15 mouse cellular contexts compared by ENCODE assay signal in the genomic region with DNA sequence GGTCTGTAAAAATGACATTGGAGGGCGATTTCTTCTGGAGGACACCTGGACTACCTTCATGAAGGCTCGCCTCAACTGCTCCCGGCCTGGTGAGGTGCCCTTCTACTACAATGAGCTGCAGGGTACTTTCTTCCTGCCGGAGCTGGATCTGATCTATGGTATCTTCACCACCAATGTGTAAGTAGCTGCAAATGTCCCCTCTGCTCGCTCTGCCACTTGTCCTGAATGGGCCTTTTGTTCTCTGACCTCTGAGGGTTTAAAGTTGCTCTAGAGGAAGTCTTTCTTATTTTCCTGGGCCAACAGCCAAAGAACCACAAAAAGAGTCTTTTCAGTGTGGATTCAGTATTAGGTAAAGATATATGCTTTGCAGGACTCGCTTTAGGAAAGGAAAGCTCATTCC.
DNase-seq lines count a peak whose midpoint lies in the region; ATAC-seq lines count a peak whose summit lies in the region.
"Had no signal": no experiment of that assay in that cellular context is flagged by ENCODE, and none has a peak within 500 bp of the region (broad histone marks: within the 10 kb centered on the region; RNA-seq: fewer than 3 reads in every experiment).

No protein-coding gene starts in this region.

- WGBS in heart, embryonic 12.5 days = 49% methylated on average over 6 of the region's 6 CpGs
- 58% methylated on average over 6 of the region's 6 CpGs for WGBS in kidney, embryonic 14.5 days
- 38% methylated on average over 6 of the region's 6 CpGs for WGBS in large intestine, adult 2 months

- peak overlapping the region; percentile 62; the same call in 1 of the 2 replicates for H3K27ac ChIP-seq in heart, embryonic 12.5 days (ENCODE audit: poor library complexity, severe bottlenecking)
- H3K27ac ChIP-seq in kidney, embryonic 14.5 days (ENCODE audit: low read depth, low read length) = no peak overlapping the region
- H3K27ac ChIP-seq: liver, embryonic 13.5 days had no signal

- DNase-seq in heart, adult 9 months (ENCODE audit: low spot score in 2 of 2) = no peak
- peak; percentile 29 for DNase-seq in kidney, postnatal 14 days
- DNase-seq in 3T3-L1 (ENCODE audit: low read depth, low spot score) = peak; percentile 24
- peak; percentile 36 for DNase-seq in large intestine, adult 2 months (ENCODE audit: low read depth, low spot score)
- no peak for DNase-seq in spleen, postnatal 4 days (ENCODE audit: low spot score in 2 of 2)
- DNase-seq: cerebellum, postnatal 25 days; liver, embryonic 13.5 days had no signal

- no peak overlapping the region for H3K4me3 ChIP-seq in heart, embryonic 12.5 days
- no peak overlapping the region for H3K4me3 ChIP-seq in kidney, embryonic 14.5 days (ENCODE audit: low read length)
- H3K4me3 ChIP-seq: liver, embryonic 13.5 days; megakaryocyte, embryonic 14.5 days; myocyte had no signal

- ATAC-seq in heart, embryonic 12.5 days (ENCODE audit: insufficient number of reproducible peaks, low FRiP score) = no peak
- no peak for ATAC-seq in kidney, embryonic 14.5 days (ENCODE audit: low FRiP score, low TSS enrichment)
- no peak for ATAC-seq in frontal cortex, adult (ENCODE audit: low TSS enrichment)
- ATAC-seq: CD4-positive, CD25-positive, alpha-beta regulatory T cell, adult 4 months; forebrain, embryonic 16.5 days; inflammation-experienced regulatory T-cells, adult 6 months had no signal

- 0 out of 2 replicates have a peak, but pooled peaks cover 5% of the 10 kb centered on the region for H3K4me1 ChIP-seq in heart, embryonic 12.5 days (replicated peaks)
- no peaks in the 10 kb centered on the region for H3K4me1 ChIP-seq in kidney, embryonic 14.5 days (ENCODE audit: control insufficient read depth, insufficient read depth, low read length)
- H3K4me1 ChIP-seq: liver, embryonic 13.5 days; megakaryocyte, embryonic 14.5 days had no signal

- no peaks in the 10 kb centered on the region for H3K27me3 ChIP-seq in heart, embryonic 12.5 days (replicated peaks)
- no peaks in the 10 kb centered on the region for H3K27me3 ChIP-seq in kidney, embryonic 14.5 days (ENCODE audit: control insufficient read depth, insufficient read depth, low read length)
- H3K27me3 ChIP-seq: liver, embryonic 13.5 days; megakaryocyte, embryonic 14.5 days had no signal

- H3K4me2 ChIP-seq in heart, embryonic 12.5 days = no peak overlapping the region
- H3K4me2 ChIP-seq in kidney, embryonic 14.5 days (replicated peaks; ENCODE audit: low read depth, low read length) = no peak overlapping the region
- H3K4me2 ChIP-seq: liver, embryonic 13.5 days had no signal

- no peak overlapping the region for H3K9ac ChIP-seq in heart, embryonic 12.5 days
- H3K9ac ChIP-seq in kidney, embryonic 14.5 days (ENCODE audit: low read depth, low read length) = no peak overlapping the region
- H3K9ac ChIP-seq: liver, embryonic 13.5 days had no signal

- no peaks in the 10 kb centered on the region for H3K9me3 ChIP-seq in heart, embryonic 12.5 days (replicated peaks)
- H3K9me3 ChIP-seq in kidney, embryonic 14.5 days (ENCODE audit: control insufficient read depth, low read length) = no peaks in the 10 kb centered on the region
- H3K9me3 ChIP-seq: liver, embryonic 13.5 days; megakaryocyte, embryonic 14.5 days had no signal

- H3K36me3 ChIP-seq in heart, embryonic 12.5 days = no peaks in the 10 kb centered on the region
- no peaks in the 10 kb centered on the region for H3K36me3 ChIP-seq in kidney, embryonic 14.5 days (ENCODE audit: control insufficient read depth, insufficient read depth, low read length)
- H3K36me3 ChIP-seq: liver, embryonic 13.5 days had no signal

Comparison
In these comparisons a context has a peak if more than half of its experiments do, and no peak if none do; other contexts are left out.
1. DNase-seq: peak in kidney, postnatal 14 days (single experiment), 3T3-L1 (single experiment) and large intestine, adult 2 months (single experiment); none in heart, adult 9 months (0 of 2) and spleen, postnatal 4 days (0 of 2).